Mouse (Mus musculus): ENCODE results near the gene Mrpl3. TPM values are rescaled to one million over a fixed set of nuclear protein-coding genes. Genes with fewer than 3 reads are reported as not detected.
A peak's percentile ranks its signal among the peaks of the same experiment; 100 is the strongest.
"Not testable (repeated sequence)": the region's sequence is repeated elsewhere in the genome, so short reads cannot be mapped to it uniquely, and the experiment has no call there.

Mrpl3 gene
- 34.0 and 45.7 TPM in 2 replicates for polyA plus RNA-seq (2012; rRNA removed)

- DNase-seq (ENCODE audit: low spot score), result peak; percentile 71
These were observed at the start of gene Mrpl3 for GRCm38 (mm10) chr9:105053147-105053557. Gene Mrpl3 (plus strand): TSS chr9:105053239.

GRCm38 (mm10) chr9:105010721-105011120 is 42.3 kb upstream of the Mrpl3 start:
- DNase-seq (ENCODE audit: low spot score), result no peak

GRCm38 (mm10) chr9:105018186-105018585 is 34.9 kb upstream of the Mrpl3 start:
- no peak for DNase-seq (ENCODE audit: low spot score)

- no peak for DNase-seq (ENCODE audit: low spot score)
These were observed 24.7 kb upstream of the Mrpl3 start for GRCm38 (mm10) chr9:105028311-105028710.

- no peak for DNase-seq (ENCODE audit: low spot score)
These were observed 20.5 kb upstream of the Mrpl3 start for GRCm38 (mm10) chr9:105032572-105032971.

- no peak for DNase-seq (ENCODE audit: low spot score)
These were observed 19.4 kb upstream of the Mrpl3 start for GRCm38 (mm10) chr9:105033641-105034040.

- DNase-seq (ENCODE audit: low spot score), result no peak
These were observed 15.2 kb upstream of the Mrpl3 start for GRCm38 (mm10) chr9:105037847-105038246.

- DNase-seq (ENCODE audit: low spot score), result no peak
These were observed 7.0 kb upstream of the Mrpl3 start for GRCm38 (mm10) chr9:105046014-105046413.

GRCm38 (mm10) chr9:105048351-105048750 is 4.7 kb upstream of the Mrpl3 start:
- no peak for DNase-seq (ENCODE audit: low spot score)

- DNase-seq (ENCODE audit: low spot score), result no peak
These were observed 3.4 kb upstream of the Mrpl3 start for GRCm38 (mm10) chr9:105049636-105050035.

GRCm38 (mm10) chr9:105050257-105050656 is 2.8 kb upstream of the Mrpl3 start:
- DNase-seq (ENCODE audit: low spot score), result no peak

GRCm38 (mm10) chr9:105053812-105054211 is 773 bp downstream of the Mrpl3 start:
- no peak for DNase-seq (ENCODE audit: low spot score)

GRCm38 (mm10) chr9:105069106-105069505 is 16.1 kb downstream of the Mrpl3 start:
- no peak for DNase-seq (ENCODE audit: low spot score)

GRCm38 (mm10) chr9:105072991-105073748 is 20.1 kb downstream of the Mrpl3 start:
- no peak for DNase-seq (ENCODE audit: low spot score)

GRCm38 (mm10) chr9:105074851-105075250 is 21.8 kb downstream of the Mrpl3 start:
- no peak for DNase-seq (ENCODE audit: low spot score)

- DNase-seq (ENCODE audit: low spot score), result no peak
These were observed 23.9 kb downstream of the Mrpl3 start for GRCm38 (mm10) chr9:105076756-105077424.

- no peak for DNase-seq (ENCODE audit: low spot score)
These were observed 25.4 kb downstream of the Mrpl3 start for GRCm38 (mm10) chr9:105078460-105078859.

- DNase-seq (ENCODE audit: low spot score), result no peak
These were observed 27.2 kb downstream of the Mrpl3 start for GRCm38 (mm10) chr9:105080246-105080645.

- DNase-seq (ENCODE audit: low spot score), result no peak
These were observed 48.0 kb downstream of the Mrpl3 start for GRCm38 (mm10) chr9:105100807-105101570.

GRCm38 (mm10) chr9:105101911-105102310 is 48.9 kb downstream of the Mrpl3 start:
- DNase-seq (ENCODE audit: low spot score), result no peak

- DNase-seq (ENCODE audit: low spot score), result no peak
These were observed 50.9 kb downstream of the Mrpl3 start for GRCm38 (mm10) chr9:105103893-105104292.

- DNase-seq (ENCODE audit: low spot score), result not testable (repeated sequence)
These were observed 72.2 kb downstream of the Mrpl3 start for GRCm38 (mm10) chr9:105125206-105125605.

Measured in urinary bladder, adult 2 months (tissue).